Mouse (Mus musculus): ENCODE measurements around the gene Celf6.

Gene Celf6

GRCm38 (mm10) chr9:59577844-59578504 is at the start of gene Celf6:
Gene Celf6 (plus strand): TSS chr9:59577917.
- DNase-seq (ENCODE audit: low read depth), result peak; percentile 56

GRCm38 (mm10) chr9:59528274-59528673 is 49.4 kb upstream of the Celf6 start:
- no peak for DNase-seq (ENCODE audit: low read depth)

- no peak for DNase-seq (ENCODE audit: low read depth)
These were observed 46.1 kb upstream of the Celf6 start for GRCm38 (mm10) chr9:59531645-59532044.

GRCm38 (mm10) chr9:59533422-59533821 is 44.3 kb upstream of the Celf6 start:
- no peak for DNase-seq (ENCODE audit: low read depth)

- DNase-seq (ENCODE audit: low read depth), result peak; percentile 91
These were observed 43.8 kb upstream of the Celf6 start for GRCm38 (mm10) chr9:59533889-59534288.

GRCm38 (mm10) chr9:59537651-59538050 is 40.1 kb upstream of the Celf6 start:
- DNase-seq (ENCODE audit: low read depth), result peak; percentile 89

- peak; percentile 94 for DNase-seq (ENCODE audit: low read depth)
These were observed 38.1 kb upstream of the Celf6 start, which contains the start of the genes Hexa and Tmem202 for GRCm38 (mm10) chr9:59539441-59540137. Gene Hexa (plus strand): TSS chr9:59539540. Gene Tmem202 (minus strand): TSS chr9:59539847.

- DNase-seq (ENCODE audit: low read depth), result no peak
These were observed 36.1 kb upstream of the Celf6 start for GRCm38 (mm10) chr9:59541617-59542016.

- DNase-seq (ENCODE audit: low read depth), result no peak
These were observed 34.9 kb upstream of the Celf6 start for GRCm38 (mm10) chr9:59542766-59543324.

- DNase-seq (ENCODE audit: low read depth), result no peak
These were observed 33.0 kb upstream of the Celf6 start for GRCm38 (mm10) chr9:59544739-59545138.

- no peak for DNase-seq (ENCODE audit: low read depth)
These were observed 29.8 kb upstream of the Celf6 start for GRCm38 (mm10) chr9:59547869-59548268.

- DNase-seq (ENCODE audit: low read depth), result peak; percentile 4
These were observed 28.7 kb upstream of the Celf6 start for GRCm38 (mm10) chr9:59548961-59549487.

- DNase-seq (ENCODE audit: low read depth), result no peak
These were observed 27.6 kb upstream of the Celf6 start for GRCm38 (mm10) chr9:59550077-59550476.

- no peak for DNase-seq (ENCODE audit: low read depth)
These were observed 26.7 kb upstream of the Celf6 start for GRCm38 (mm10) chr9:59551017-59551416.

GRCm38 (mm10) chr9:59551620-59552031 is 26.1 kb upstream of the Celf6 start:
- DNase-seq (ENCODE audit: low read depth), result no peak

- DNase-seq (ENCODE audit: low read depth), result no peak
These were observed 25.1 kb upstream of the Celf6 start for GRCm38 (mm10) chr9:59552610-59553009.

GRCm38 (mm10) chr9:59553719-59554118 is 24.0 kb upstream of the Celf6 start:
- no peak for DNase-seq (ENCODE audit: low read depth)

- peak; percentile 86 for DNase-seq (ENCODE audit: low read depth)
These were observed 12.1 kb upstream of the Celf6 start for GRCm38 (mm10) chr9:59565600-59565999.

- DNase-seq (ENCODE audit: low read depth), result peak; percentile 76
These were observed 10.6 kb upstream of the Celf6 start for GRCm38 (mm10) chr9:59567111-59567510.

- no peak for DNase-seq (ENCODE audit: low read depth)
These were observed 5.9 kb upstream of the Celf6 start for GRCm38 (mm10) chr9:59571852-59572251.

GRCm38 (mm10) chr9:59577401-59577800 is 316 bp upstream of the Celf6 start:
- DNase-seq (ENCODE audit: low read depth), result no peak

- no peak for DNase-seq (ENCODE audit: low read depth)
These were observed 769 bp downstream of the Celf6 start for GRCm38 (mm10) chr9:59578505-59578867.

GRCm38 (mm10) chr9:59584871-59585308 is 7.2 kb downstream of the Celf6 start:
- DNase-seq (ENCODE audit: low read depth), result peak; percentile 90
